In the genomic region with DNA sequence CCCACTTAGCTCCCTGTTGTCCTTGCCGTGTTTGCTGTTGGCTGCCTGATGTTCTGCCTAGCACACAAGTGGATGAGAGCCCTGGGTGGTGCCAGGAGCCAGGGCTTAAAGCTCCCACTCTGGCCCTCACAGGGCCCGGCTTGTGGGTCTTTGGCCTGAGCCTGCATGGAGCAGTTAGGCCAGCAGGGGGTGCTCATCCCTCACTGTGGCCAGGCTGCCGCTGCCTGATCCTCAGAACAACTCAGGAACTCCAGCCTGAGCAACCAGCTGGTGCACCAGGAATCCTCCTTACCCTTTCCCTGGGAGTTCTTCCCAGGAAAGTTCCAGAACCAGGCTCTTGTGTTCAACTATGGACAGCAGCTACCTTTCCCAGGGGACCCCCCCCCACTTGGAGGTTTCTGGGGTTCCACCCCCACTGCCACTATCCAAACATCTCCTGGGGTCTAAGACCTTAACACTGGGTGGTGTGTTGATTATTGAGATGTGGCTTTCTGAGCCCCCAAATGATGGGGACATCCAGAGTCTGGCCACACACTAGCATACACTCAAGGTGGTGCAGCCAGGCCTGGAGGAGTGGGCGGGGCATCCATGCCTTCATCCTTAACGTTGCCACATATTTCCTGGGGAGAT, we compare ENCODE assay signal across 9 mouse cellular contexts. TPM values are rescaled to one million over a fixed set of nuclear protein-coding genes. Genes with fewer than 3 reads are reported as not detected.
DNase-seq lines count a peak whose midpoint lies in the region.
"Had no signal": no experiment of that assay in that cellular context is flagged by ENCODE, and none has a peak within 500 bp of the region (broad histone marks: within the 10 kb centered on the region; RNA-seq: fewer than 3 reads in every experiment).

No protein-coding gene starts in this region.

- DNase-seq in R1 (ENCODE audit: low read depth, low spot score), result peak; percentile 87
- peak; percentile 84 for DNase-seq in cerebellum, adult 8-10 months
- DNase-seq in frontal cortex, adult 2 months (ENCODE audit: extremely low spot score in 1 of 2, low spot score in 1 of 2), result peak; percentile 65 to 90
- DNase-seq in induced T-regulatory cell, adult 2 months (ENCODE audit: low read depth), result peak; percentile 70
- peak; percentile 64 to 79 for DNase-seq in left cerebral cortex, adult 8-10 months (ENCODE audit: low spot score in 2 of 2)
- peak; percentile 73 for DNase-seq in mesoderm, embryonic 11.5 days (ENCODE audit: low read depth, low spot score)
- DNase-seq in right cerebral cortex, postnatal 36 days (ENCODE audit: low spot score in 2 of 2), result peak; percentile 65
- DNase-seq in urinary bladder, postnatal 36 days (ENCODE audit: low spot score in 2 of 2), result peak; percentile 60 to 78

RNA-seq across cellular contexts. Expression of a gene that starts 7.0 kb away (rescaled TPM):
- polyA plus RNA-seq in frontal cortex, adult 2 months (2012; rRNA removed), result 12.8 and 13.5 TPM in 2 replicates
- 10 to 100 TPM; 14.4 to 17.1 (median 15.6) TPM for total RNA-seq in left cerebral cortex, adult 8-10 months (2022)

RNA-seq across cellular contexts. Expression of a gene that starts 18.4 kb away (rescaled TPM):
- polyA plus RNA-seq in frontal cortex, adult 2 months (2012; rRNA removed), result 0.08 and 0.26 TPM in 2 replicates
- under 1 TPM; 0.51 to 0.98 (median 0.82) TPM for total RNA-seq in left cerebral cortex, adult 8-10 months (2022)
- polyA plus RNA-seq: liver, embryonic 15.5 days had no signal

Comparison
In these comparisons a context has a peak if more than half of its experiments do, and no peak if none do; other contexts are left out.
1. Peak in every context shown above with its lines: DNase-seq.